Mouse (Mus musculus): ENCODE results near the gene Arhgap44.

DNA sequence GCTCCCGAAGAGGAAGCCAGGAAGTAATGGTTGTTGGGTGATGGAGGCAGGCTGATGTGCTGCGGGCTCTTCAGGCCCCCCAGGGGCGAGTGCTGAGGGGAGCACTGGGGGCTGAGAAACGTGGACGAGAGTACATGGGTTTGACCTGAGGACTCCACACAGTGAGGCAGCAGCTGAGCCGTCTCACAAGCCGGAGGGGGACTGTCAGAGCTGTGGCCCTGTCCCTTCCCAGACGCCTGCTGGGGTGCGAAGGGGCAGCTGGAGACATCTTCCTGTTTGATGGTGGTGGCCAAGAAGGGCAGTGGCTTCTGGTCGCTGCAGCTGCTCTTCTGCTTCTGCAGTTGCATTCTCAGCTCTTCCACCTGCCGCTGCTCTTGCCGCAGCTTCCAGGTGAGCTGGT is 24.2 kb upstream of the Arhgap44 start:
- TF ChIP-seq CTCF (conservative IDR thresholded peaks at IDR 0.05; ENCODE audit: low read length): no peak
- TF ChIP-seq POU5F1 (IDR thresholded peaks at IDR 0.05; ENCODE audit: borderline replicate concordance, low read length): no peak
- no peak for TF ChIP-seq NANOG (IDR thresholded peaks at IDR 0.05; ENCODE audit: borderline replicate concordance, low read length)
